Mouse (Mus musculus) left cerebral cortex, adult 9 months (tissue): ENCODE data around the gene Dnajc11.

Experiments used
- DNase-seq, 2 experiments: peaks; one replicate each; pipeline ENCODE4 v3.0.0; 2022; ENCODE audit warnings: low spot score in 2 of 2

The Dnajc11 gene

DNA sequence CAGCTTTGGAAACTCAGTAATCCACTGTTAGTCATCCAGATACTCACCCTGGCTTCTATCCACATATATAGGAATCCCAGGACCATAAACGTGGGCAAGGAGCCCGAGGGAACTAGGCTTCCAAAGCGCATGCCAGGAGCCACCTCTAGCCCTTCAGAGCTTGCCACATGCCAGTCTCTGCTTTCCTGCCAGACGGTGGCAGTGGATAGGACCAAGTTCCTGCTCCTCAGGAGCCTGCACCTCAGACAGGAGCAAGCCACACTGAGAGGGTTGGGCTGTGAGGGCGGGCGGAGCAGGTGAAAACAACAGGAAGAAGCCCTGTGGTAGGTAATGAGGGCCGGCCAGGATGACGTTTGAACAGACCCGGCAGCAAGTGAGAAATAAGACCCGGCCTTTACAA, 52.4 kb downstream of the Dnajc11 start:
- no peak for DNase-seq

DNA sequence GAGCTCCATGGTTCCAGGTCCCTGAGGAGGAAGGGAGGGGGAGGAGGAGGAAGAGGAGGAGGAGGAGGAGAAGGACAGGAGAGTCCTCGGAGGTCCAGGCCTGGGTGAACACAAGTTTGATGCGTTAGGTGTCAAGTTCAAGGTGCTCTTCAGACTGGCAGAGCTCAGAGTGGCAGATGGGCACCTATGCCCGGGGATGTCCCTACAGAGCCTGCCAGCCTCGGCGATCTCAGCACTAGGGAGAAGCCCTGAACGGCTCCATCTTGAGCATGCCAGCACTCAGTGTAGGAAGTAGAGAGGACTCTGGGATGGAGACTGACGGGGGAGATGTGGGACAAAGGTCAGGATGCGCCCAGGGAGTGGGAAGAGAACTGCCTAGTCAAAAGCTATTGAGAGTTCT, 53.2 kb downstream of the Dnajc11 start:
- no peak for DNase-seq

DNA sequence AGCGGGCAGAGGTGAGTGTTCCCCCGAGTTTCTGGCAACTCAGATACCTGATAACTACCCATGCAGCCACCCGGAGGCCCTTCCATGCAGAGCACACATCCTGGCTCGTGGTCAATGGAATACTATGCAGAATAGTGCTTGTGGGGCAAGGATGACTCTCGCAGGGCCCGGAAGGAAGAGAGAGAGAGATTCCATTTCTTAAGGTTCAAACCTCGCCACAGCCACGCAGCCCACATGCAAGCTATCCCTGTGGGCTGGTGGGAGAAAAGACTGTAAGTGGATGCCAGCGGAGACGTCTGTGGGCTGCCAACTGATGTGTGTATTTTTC, 54.5 kb downstream of the Dnajc11 start:
- no peak for DNase-seq

DNA sequence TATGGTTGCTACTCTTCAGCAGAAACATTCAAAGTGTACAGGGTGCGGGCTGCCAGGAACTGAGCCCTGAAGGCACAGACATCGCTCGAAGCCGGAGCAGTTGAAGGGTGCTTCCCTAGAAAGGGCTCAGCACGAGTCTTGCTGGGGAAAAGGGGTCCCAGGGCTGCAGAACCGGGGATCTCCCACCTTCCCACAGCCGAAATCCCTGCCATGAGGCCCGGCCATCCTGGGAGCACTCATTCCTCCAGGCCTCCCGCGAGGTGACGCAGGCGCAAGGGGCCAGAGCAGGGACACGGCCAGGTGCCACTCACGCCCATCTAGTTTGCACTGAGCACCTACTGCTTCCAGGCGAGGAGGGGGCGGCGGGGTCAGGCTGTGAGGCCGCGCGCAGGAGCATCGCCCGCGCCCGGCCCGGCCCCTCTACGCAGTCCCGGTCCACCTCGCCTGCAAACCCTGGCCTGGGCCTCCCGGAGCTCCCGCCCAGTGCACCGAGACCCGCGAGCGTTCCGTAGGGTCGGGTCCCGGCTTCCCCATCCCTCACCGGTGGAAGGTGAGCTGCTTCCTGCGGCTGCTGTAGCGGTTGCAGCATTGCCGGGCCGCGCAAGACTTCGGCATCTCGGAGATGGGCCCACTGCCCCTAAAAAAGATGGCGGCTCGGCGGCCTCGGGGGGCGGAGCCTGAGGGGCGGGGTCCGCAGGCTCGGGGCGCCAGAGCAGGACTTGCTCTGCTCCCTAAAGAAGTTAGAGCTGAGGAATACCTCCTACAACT, 55.0 kb downstream of the Dnajc11 start, which contains the start of gene Thap3:
TSS of gene Thap3 (minus strand) at position 656 of the 768 bp plus-strand sequence.
- DNase-seq: peak in 1 of 2 experiments; percentile 70

DNA sequence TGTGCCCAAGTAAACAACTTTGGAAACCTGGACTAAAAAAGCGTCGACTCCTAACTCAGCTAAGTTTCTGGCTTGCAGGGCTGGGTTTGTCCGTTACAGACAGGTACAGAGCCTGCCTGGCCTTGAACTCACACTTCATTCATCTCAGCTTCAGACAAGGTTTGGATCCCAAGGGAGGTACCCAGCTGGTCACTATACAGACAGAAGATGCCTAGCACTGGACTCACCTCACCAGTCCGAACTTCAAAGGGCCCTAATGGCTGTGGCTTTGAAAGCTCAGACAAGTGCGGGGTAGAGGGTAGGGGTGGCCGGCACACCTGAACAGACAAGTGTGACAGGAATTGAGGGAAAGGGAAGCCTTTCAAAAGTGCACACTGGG, 55.6 kb downstream of the Dnajc11 start:
- no peak for DNase-seq

DNA sequence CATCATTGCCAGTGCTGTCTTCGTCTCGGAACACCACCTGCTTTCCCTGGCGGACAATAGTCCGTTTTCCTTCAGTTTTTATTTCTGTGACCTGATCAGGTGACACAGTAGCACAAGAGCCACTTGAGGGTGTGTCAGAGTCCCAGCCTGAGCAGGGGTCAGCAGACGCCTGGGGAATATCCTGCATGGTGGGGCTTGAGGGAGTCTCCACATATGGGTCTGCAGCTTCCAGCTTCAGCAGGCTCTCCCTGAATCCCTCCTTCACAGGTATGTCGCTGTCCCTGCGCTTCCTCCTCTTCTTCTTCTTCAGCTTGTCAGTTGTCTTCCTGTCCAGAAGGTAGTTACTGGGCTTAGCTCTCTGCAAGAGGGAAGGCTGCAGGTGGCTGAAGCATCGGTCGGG, 58.6 kb downstream of the Dnajc11 start:
- DNase-seq: no peak

DNA sequence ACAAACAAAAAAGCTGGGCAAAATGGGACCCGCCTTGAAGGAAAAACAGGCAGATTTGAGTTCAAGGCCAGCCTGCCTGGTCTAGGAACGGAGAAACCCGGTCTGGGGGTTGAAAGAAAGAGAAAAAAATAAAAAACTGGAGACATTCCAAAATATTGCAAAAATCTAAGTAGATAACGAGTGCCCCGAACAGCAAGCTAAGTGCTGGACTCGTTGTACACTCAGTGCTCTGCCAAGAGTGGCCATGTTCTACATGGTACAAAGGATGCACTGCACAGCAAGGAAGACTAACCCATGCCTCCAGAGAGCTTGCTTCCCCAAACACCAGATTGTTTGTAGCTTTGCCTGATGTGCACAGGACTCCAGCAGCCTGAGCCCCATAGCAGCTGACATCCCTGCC, 59.5 kb downstream of the Dnajc11 start:
- no peak for DNase-seq

DNA sequence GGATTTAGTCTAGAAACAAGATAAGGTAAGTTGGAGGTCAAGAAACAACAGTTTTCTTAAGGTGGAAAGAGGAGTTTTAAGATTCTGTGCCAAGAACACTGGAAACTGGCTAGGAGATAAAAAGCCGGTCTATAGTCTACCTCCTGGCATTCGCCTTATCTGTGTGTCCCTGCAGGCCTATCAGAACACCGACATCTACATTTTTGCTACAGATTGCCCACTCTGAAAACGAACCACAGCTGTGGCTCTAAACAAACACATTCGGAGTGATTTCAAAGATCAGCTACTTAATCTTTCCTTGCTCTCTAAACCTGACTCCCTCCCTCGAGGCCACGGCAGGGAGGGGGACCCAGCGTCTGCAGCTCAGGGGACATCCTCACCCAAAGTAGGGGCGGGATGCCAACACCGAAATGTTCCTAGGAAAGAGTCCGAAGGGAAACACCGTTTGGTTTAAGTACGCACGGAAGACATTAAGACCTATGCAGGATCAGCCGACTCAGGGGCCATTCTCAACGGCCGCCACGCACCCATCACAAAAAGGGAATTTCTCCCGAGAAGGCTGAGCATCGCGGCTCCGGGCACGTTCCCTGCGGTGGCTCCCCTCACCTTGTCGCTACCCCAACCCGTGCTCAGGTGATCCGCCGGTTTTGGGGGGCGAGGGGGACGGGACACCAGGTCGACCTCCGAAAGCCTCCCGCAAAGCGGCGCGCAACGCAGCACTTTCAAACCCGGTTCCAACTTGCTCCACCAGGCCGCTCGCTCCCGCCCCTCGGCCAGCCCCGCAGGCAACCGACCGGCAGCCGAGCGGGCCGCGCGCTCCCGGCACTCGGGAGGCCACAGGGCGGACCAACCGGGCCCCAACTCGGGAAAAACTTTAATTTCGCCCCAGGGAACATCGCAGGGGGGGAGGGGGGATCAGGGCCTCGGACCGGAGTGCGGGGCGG, 61.0 kb downstream of the Dnajc11 start:
- DNase-seq: no peak

DNA sequence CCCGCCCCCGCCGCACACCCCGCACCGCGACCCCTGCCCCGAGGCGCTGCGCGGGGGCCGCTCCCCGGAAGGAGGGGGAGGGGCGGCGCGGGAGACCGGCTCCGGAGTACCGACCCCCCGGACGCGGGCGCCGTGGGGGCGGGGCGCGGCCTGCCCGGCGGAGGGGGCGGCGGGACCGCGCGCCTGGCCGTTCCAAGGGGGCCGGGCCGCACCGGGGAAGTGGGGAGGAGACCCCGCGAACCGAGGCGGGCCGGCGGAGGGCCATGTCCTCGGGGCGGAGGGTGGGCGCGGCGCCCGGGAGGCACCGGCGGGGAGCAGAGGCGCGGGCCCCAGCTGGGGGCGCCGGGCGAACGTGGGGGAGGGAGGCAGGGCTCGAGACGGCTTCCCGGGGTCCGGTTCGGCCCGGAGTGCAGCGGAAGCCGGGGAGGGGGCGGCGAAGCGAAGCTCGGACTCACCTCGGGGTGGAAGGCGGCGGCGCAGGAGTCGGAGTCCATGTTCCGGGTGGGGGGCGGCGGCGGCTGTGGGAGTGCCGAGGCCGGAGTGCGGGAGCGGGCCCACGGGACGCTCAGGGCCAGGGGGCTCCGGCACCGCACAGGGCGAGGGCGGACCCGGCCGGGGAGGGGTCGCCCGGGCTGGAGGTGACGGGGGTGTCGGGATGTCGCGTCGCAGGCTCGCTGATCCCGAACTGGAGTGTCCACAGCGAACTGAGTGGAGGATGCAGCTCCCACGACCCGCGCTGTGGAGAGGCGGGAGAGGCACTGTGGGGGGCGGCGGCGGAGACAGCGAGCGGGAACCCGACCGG, 62.1 kb downstream of the Dnajc11 start:
- DNase-seq: no peak

DNA sequence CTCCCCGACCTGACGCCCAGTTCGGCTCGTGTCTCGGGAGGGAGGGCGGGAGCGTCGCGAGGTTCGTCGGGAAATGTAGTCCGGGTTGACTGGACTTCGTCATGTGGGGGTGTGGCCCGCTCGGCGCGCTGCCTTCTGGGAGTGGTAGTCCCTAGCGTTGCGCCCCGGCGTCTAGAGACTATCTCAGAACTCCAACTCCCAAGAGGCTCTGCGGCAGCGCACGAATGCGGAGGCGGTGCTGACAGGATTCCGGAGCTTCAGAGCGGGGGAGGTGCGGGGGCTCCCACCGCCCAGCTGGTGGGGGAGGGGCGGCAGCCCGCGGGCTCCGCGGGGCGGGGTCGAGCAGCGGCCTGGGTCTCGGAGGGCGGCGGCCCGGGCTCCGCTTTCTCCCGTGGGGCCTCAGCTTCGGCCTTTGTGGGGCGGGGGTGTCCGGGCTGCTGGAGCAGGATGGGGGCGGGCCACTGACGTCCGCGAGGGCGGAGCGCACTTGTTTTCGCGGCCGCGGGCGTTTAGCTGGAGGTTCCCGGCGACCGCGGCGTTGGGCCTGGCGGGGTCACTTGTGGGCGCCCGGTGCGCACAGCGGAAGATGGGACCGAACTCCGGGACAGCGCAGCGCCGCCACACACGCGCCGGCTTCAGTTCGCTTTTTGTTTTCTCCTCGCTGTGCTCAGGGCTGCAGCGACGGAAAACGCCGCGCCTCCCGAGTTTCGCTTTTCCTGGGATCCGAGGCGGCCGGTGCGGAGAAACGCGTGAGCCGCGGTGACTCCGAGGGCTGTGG, 62.9 kb downstream of the Dnajc11 start, which contains the start of gene Phf13:
TSS of gene Phf13 (minus strand) at position 86 of the 778 bp plus-strand sequence.
- DNase-seq: peak; percentile 97 to 99

DNA sequence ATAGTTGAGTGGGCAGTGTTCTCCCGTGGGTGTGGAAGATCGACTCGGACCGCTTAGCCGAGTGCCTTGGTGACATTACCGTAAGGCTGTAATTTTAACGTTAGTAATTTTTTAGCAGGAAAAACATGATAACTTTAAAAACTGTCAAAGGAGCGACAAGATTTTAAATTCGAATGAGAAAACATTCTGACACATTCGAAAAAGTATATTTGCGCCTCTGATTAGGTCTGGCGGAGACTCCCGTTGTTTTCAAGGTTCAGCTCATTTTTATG, 63.4 kb downstream of the Dnajc11 start:
- no peak for DNase-seq

DNA sequence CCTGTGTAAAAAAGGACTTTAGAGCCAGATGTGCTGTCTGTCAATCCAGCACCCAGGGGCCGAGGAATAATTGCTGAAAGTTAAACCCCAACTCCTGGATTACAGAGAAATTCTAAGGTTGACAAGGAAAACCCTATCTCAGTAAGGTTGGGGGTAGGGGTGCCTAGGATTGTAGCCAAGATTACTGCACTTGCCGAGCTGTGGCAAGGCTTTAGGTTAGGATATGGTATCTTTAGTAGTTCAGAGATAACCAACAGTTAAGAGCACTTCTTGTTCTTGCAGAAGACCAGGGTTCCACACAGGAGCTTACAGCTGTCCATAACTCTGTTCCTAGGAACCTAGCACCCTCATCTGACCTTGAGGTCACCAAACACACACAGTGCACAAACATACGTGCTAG, 64.2 kb downstream of the Dnajc11 start:
- DNase-seq: no peak

DNA sequence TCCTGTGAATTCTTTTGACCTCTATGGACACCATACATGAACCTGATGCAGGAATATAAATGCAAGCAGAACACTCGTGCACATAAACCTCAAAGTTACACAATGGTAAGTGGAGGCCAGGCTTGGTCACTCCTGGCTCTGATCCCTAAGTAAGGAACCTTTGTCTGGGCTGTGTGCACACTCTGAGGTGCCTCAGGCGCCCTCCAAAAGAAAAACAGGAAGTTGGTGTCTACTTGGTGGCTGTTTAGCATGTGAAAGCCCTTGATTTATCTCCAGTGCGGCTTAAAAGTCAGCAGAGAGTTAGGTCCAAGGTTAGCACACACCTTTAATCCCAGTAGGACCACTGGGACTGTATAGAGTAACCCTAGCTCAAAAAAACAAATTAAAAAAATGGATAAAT, 66.0 kb downstream of the Dnajc11 start:
- no peak for DNase-seq

DNA sequence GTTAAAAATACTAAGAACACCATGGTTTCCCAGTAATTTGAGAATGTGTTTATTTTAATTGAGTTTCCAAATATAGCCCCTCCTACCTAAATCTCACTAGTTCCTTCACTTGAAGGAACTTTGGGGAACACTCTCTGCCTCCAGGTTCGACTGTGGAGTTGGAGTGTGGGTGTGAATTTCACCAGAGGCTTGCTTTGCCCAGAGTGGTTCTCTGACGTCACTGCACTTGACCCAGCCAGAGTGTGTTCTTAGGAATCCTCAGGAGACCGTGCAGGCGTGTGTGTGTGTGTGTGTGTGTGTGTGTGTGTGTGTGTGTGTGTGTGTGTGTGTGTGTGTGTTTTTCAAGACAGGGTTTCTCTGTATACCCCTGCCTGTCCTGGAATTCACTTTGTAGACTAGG, 67.4 kb downstream of the Dnajc11 start:
- no peak for DNase-seq

DNA sequence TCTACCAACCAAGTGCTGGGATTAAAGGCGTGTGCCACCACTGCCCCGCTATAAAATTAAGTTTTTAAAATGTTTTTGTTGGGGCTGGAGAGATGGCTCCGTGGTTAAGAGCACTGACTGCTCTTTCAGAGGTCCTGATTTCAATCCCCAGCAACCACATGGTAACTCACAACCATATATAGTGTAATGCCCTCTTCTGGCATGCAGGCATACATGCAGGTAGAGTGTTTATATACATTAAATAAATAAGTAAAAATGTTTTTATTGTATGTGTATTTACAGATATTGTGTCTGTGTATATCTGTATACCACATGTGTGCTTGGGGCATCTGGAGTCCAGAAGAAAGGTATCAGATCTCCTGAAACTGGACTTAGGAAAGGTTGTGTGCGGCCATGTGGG, 67.8 kb downstream of the Dnajc11 start:
- DNase-seq: no peak

DNA sequence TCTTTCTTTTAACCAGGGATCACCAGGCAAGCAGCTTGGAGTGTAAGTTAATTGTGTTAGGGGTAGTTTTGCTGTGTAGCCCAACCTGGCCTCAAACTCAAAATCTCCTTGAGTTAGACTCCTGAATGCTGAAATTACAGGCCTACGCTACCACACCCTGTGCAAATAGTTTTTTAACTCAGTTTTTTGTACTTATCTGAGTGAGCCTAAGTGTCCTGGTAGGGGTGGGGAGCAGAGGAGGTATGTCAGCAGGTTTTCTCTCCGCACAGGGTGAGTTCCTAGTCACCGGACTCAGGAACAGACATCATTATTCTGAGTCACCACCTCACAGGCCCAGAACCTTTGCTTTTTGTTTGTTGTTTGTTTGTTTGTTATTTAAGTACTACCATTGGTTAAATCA, 68.6 kb downstream of the Dnajc11 start:
- DNase-seq: no peak

DNA sequence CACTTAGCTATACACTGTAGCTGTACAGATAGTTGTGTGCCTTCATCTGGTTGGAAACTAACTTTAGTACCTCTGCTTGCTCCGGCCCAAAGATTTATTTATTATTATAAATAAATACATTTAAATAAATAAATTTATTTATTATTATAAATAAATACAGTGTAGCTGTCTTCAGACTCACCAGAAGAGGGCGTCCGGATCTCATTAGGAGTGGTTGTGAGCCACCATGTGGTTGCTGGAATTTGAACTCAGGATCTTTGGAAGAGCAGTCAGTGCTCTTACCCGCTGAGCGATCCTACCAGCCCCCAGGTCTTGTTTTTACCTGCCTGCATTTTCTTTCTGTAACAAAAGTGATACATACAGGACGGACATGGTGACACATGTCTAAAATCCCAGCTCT, 72.6 kb downstream of the Dnajc11 start:
- DNase-seq: no peak

DNA sequence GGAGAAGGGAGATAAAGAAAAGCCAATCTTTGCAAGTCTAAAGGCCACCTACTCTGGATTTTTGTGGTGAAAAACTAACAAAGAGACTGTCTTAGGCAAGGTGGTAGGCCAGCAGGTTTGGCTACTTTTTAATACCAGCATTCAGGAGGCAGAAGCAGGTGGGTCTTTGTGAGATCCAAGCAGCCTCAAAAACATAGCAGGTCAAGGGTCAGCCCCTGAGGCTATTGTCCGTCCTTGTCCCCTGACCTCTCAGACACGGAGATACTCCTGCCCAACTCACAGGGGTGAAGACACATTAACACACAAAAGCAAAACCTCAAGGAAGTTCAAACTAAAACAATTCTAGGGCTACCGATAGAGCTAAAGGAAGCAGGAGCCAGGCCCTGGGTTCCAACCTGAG, 73.3 kb downstream of the Dnajc11 start:
- DNase-seq: no peak

DNA sequence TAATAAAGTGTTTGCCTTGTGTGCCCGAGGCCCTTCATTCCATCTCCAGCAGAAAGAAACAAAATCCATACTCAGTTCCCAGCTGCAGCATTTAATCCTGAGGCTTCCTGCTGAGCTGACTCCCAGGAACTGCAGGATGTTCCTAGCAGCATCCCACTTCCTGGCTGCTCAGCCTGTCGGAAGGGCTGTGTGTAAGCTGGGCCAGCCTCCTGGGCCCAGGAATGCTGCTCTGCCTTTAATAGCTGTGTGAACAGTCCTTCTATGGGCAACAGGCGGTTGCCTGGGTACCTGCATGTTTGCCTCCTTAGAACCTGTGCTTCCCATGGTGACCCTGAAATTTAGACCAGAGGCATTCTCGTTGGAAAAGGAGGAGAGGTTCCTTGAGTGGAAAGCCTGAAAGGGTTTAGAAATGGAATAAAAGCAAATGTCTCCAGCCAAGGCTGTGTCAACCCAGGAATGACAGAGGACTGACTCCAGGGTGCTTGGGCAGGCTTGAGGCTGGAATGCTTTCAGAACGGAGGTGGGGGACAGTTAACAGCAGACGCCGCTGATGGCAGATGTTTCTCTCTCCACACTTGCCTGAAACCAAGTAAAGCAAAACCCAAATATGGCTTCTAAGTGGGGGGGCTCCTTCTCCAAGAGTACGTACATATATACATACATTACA, 74.1 kb downstream of the Dnajc11 start:
- DNase-seq: no peak

DNA sequence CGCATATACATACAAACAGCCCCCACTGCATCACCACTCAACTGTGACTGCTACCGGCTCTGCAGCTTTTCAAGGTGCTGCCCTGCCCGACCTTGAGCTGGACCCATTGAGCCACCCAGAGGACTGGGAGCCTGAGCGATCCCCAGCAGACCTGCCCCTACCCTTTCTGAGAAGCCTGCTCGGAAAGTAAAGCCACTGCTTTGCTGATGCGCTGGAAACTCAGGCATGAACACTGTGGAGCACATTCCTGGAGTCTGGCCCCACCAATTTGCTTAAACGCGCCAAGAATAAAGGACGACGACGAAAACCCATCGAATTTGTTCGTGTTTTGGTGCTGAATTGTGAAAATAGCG, 74.6 kb downstream of the Dnajc11 start:
- DNase-seq: no peak

DNA sequence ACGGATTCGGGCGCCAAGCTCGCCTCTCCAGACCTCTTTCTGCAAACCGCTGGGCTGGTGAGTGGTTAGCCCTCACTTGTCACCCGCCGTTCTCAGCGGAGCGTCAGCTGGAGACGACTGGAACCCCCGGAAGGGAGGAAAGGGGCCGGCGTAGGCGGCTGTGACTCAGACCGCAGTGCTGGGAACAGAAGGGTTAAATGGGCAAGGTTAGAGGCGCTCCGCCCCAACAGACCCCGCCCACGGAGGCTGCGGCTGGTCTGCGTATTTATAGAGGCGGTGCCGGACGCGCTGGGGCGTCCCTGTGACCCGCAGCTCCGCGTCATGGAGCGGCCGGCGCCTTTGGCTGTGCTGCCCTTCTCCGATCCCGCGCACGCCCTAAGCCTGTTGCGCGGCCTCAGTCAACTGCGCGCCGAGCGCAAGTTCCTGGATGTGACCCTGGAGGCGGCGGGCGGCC, 75.2 kb downstream of the Dnajc11 start, which contains the start of gene Klhl21:
TSS of gene Klhl21 (plus strand) at position 182 of the 454 bp plus-strand sequence.
- DNase-seq: peak; percentile 84 to 95
